Mouse (Mus musculus): ENCODE measurements around the gene Tent5b. TPM values are rescaled to one million over a fixed set of nuclear protein-coding genes. Genes with fewer than 3 reads are reported as not detected.

Tent5b gene
- total and polyA plus RNA-seq, 2 experiments from 2014 or later, result 0.55 to 1.3 TPM

DNA sequence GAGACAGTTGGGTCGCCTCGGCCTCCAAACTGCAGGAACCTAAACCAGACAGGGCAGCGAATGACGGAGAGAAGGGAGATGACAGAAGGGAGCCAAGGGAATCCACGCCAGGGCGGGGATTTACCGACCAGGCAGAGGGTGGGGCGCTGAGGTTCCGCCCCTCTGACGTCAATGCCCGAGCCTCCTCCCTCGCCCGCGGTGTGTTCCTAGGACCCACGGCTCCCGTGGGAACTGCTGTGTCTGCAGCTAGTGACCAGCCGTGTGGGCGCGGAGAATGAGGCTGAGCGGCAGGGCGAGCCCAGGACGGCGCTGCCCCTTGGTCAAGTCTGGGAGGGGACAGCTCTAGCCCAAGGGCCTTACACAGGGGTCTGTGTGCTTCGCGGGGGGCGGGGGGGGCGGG is 11.9 kb upstream of the Tent5b start:
- TF ChIP-seq CTCF (IDR thresholded peaks at IDR 0.05; ENCODE audit: low read depth), result no peak
- Histone ChIP-seq H3K27ac (no peak overlapping the region), H3K4me1 (ENCODE audit: insufficient read depth, low read length) (no peaks in the 10 kb centered on the region), H3K27me3 (ENCODE audit: insufficient read depth, low read length) (0 out of 2 replicates have a peak, but pooled peaks cover 4% of the 10 kb centered on the region), H3K4me2 (ENCODE audit: low read depth, low read length) (peak overlapping the region; percentile 85), H3K9me3 (ENCODE audit: low read length) (peaks cover 3% of the 10 kb centered on the region; the same call in 1 of the 2 replicates), H3K4me3 (ENCODE audit: low read length) (peak overlapping the region; percentile 43), H3K9ac (replicated peaks; ENCODE audit: low read length) (peak overlapping the region; percentile 45), H3K36me3 (ENCODE audit: insufficient read depth, low read length) (no peaks in the 10 kb centered on the region)
- ATAC-seq, result peak; percentile 74; the same call in 1 of the 2 replicates
- 3% methylated on average over 25 of the region's 27 CpGs for WGBS
- peak; percentile 73 for DNase-seq (ENCODE audit: low spot score)

DNA sequence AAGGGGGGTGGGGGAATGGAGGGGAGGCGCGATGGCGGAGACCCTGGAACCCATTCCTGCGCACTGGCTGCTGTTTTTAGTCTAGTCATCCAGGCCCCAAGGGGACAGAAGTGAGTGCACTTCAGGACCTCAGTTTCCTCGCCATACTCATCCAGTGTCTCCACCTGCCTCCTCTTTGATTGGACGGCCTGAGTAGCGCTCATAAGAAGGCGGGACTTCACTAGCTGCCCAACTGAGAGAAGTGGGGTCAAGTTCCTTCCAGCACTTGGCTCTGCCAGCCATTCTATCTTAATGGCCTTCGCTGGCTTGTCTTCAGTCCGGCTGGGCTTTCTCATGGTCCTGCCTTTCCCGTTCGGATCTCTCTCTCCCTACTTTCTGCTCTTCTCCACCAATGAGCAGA is 10.8 kb upstream of the Tent5b start:
- Histone ChIP-seq H3K36me3 (ENCODE audit: insufficient read depth, low read length) (no peaks in the 10 kb centered on the region), H3K4me1 (ENCODE audit: insufficient read depth, low read length) (no peaks in the 10 kb centered on the region), H3K4me2 (ENCODE audit: low read depth, low read length) (0 out of 2 replicates have a peak overlapping the region, but pooled peaks have one; percentile 11)

DNA sequence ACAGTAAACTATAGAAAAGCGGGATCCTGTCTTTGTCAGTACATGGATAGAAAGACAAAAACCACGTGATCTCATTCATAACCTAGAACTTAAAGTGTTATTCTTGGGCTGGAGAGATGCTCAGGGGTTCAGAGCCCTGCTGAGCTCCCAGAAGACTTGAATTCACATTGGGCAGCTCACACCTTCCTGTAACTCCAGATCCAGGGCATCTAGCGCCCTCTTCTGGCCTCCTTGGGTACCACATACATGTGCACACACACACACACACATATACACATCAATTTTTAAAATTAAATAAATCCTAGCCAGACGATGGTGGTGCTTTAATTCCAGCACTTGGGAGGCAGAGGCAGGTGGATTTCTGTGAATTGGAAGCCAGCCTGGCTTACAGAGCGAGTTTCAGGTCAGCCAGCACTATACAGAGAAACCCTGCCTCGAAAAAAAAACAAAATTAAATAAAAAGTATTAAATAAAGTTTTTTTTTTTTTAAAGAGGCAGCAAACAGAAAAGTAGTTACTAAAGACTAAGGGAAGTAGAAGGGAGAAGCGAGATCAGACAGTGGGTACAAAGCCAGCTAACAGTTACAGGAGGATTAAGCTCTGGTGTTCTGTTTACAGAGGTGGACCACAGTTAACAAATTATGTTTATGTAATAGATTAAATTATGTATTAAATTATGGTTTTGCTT is 8.7 kb upstream of the Tent5b start:
- no peak for DNase-seq (ENCODE audit: low spot score)
- no peak for ATAC-seq
- no peak overlapping the region for H3K9ac ChIP-seq (replicated peaks; ENCODE audit: low read length)
- 0 out of 2 replicates have a peak, but pooled peaks cover 4% of the 10 kb centered on the region for H3K27me3 ChIP-seq (ENCODE audit: insufficient read depth, low read length)
- no peaks in the 10 kb centered on the region for H3K4me1 ChIP-seq (ENCODE audit: insufficient read depth, low read length)
- H3K9me3 ChIP-seq (ENCODE audit: low read length), result peaks cover 3% of the 10 kb centered on the region; the same call in 1 of the 2 replicates
- H3K4me2 ChIP-seq (ENCODE audit: low read depth, low read length), result no peak overlapping the region
- 81% methylated on average over 7 of the region's 7 CpGs for WGBS
- no peak overlapping the region for H3K27ac ChIP-seq
- TF ChIP-seq CTCF (IDR thresholded peaks at IDR 0.05; ENCODE audit: low read depth), result peak; percentile 15; the same call in 1 of the 2 replicates
- H3K36me3 ChIP-seq (ENCODE audit: insufficient read depth, low read length), result no peaks in the 10 kb centered on the region
- no peak overlapping the region for H3K4me3 ChIP-seq (ENCODE audit: low read length)

More for the DNA sequence above, 10.8 kb upstream of the Tent5b start:
- no peak for ATAC-seq
- WGBS, result 22% methylated on average over 12 of the region's 12 CpGs
- Histone ChIP-seq H3K27ac (no peak overlapping the region), H3K9me3 (ENCODE audit: low read length) (peaks cover 3% of the 10 kb centered on the region; the same call in 1 of the 2 replicates), H3K4me3 (ENCODE audit: low read length) (no peak overlapping the region), H3K27me3 (ENCODE audit: insufficient read depth, low read length) (0 out of 2 replicates have a peak, but pooled peaks cover 4% of the 10 kb centered on the region), H3K9ac (replicated peaks; ENCODE audit: low read length) (no peak overlapping the region)
- DNase-seq (ENCODE audit: low spot score), result no peak
- no peak for TF ChIP-seq CTCF (IDR thresholded peaks at IDR 0.05; ENCODE audit: low read depth)

DNA sequence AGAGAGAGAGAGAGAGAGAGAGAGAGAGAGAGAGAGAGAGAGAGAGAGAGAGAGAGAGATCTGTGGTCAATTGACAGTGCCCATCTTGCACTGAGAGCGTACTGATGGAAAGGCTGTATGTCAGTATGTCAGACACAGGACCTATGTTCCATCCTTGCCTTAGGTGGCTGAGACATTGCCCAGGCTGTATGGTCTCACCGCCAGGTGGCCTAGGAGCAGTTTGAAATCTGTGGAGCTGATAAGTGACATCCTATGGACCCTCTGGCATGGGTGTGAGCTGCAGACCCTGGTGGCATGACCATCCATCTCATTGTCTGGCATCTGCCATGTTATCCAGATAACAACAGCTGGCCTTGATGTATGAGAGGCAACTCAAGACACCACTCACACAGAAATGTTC is 6.1 kb upstream of the Tent5b start:
- DNase-seq (ENCODE audit: low spot score) (no peak), ATAC-seq (no peak)
- peaks cover 3% of the 10 kb centered on the region; the same call in 1 of the 2 replicates for H3K9me3 ChIP-seq (ENCODE audit: low read length)
- H3K9ac ChIP-seq (replicated peaks; ENCODE audit: low read length), result no peak overlapping the region
- peak; percentile 36; the same call in 1 of the 2 replicates for TF ChIP-seq CTCF (IDR thresholded peaks at IDR 0.05; ENCODE audit: low read depth)
- no peak overlapping the region for H3K27ac ChIP-seq
- no peaks in the 10 kb centered on the region for H3K4me1 ChIP-seq (ENCODE audit: insufficient read depth, low read length)
- H3K4me3 ChIP-seq (ENCODE audit: low read length), result no peak overlapping the region
- no peak overlapping the region for H3K4me2 ChIP-seq (ENCODE audit: low read depth, low read length)
- H3K27me3 ChIP-seq (ENCODE audit: insufficient read depth, low read length), result 0 out of 2 replicates have a peak, but pooled peaks cover 3% of the 10 kb centered on the region
- no peaks in the 10 kb centered on the region for H3K36me3 ChIP-seq (ENCODE audit: insufficient read depth, low read length)
- 71% methylated on average over 2 of the region's 2 CpGs for WGBS

DNA sequence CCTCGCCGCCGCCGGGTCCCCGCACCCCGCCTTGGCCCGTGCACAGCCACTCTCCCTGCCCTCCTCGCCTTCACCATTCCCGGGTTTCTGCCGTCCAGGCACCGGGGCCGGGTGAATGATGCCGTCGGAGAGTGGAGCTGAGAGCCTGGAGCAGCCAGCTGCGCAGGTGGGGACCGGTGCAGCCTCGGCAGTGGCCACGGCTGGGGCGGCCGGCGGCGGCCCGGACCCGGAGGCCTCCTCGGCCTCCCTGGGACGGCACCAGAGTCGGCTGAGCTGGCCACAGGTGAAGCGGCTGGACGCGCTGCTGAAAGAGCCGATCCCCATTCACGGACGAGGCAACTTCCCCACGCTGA is 229 bp downstream of the Tent5b start:
- Histone ChIP-seq H3K4me3 (ENCODE audit: low read length) (peak overlapping the region; percentile 28), H3K9ac (replicated peaks; ENCODE audit: low read length) (no peak overlapping the region), H3K36me3 (ENCODE audit: insufficient read depth, low read length) (no peaks in the 10 kb centered on the region), H3K4me2 (ENCODE audit: low read depth, low read length) (peak overlapping the region; percentile 45), H3K4me1 (ENCODE audit: insufficient read depth, low read length) (peaks cover 4% of the 10 kb centered on the region; the same call in 1 of the 2 replicates), H3K9me3 (ENCODE audit: low read length) (no peaks in the 10 kb centered on the region), H3K27me3 (ENCODE audit: insufficient read depth, low read length) (no peaks in the 10 kb centered on the region; the same call in 1 of the 2 replicates), H3K27ac (no peak overlapping the region)
- TF ChIP-seq CTCF (IDR thresholded peaks at IDR 0.05; ENCODE audit: low read depth), result no peak
- no peak for ATAC-seq
- no peak for DNase-seq (ENCODE audit: low spot score)
- WGBS, result 2% methylated on average over 34 of the region's 34 CpGs

DNA sequence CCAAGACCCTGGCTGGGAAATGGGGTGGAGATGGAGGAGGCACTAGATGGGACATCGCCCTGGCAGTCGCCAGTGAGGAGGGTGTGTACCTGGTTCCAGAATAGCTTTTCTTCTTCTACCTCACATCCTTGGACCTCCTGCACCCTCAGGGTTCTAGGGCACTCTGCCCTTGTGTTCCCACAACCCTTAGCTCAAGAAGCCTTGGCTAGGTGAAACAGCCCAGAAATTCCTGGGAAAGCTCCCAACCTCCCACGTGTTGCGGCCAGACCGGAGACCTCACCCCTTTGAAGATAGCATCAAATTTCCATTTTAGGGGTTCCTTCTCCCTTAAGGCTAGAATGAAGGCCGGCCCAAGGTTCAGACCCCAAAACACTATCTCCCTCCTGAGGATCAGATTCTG is 822 bp downstream of the Tent5b start:
- TF ChIP-seq CTCF (IDR thresholded peaks at IDR 0.05; ENCODE audit: low read depth), result no peak
- WGBS, result 43% methylated on average over 6 of the region's 6 CpGs
- DNase-seq (ENCODE audit: low spot score), result no peak
- H3K4me3 ChIP-seq (ENCODE audit: low read length), result no peak overlapping the region
- H3K27ac ChIP-seq, result no peak overlapping the region
- ATAC-seq, result no peak
- H3K27me3 ChIP-seq (ENCODE audit: insufficient read depth, low read length), result no peaks in the 10 kb centered on the region; the same call in 1 of the 2 replicates
- H3K9ac ChIP-seq (replicated peaks; ENCODE audit: low read length), result no peak overlapping the region
- no peaks in the 10 kb centered on the region for H3K36me3 ChIP-seq (ENCODE audit: insufficient read depth, low read length)
- no peaks in the 10 kb centered on the region for H3K9me3 ChIP-seq (ENCODE audit: low read length)
- H3K4me2 ChIP-seq (ENCODE audit: low read depth, low read length), result no peak overlapping the region
- H3K4me1 ChIP-seq (ENCODE audit: insufficient read depth, low read length), result peaks cover 4% of the 10 kb centered on the region; the same call in 1 of the 2 replicates

DNA sequence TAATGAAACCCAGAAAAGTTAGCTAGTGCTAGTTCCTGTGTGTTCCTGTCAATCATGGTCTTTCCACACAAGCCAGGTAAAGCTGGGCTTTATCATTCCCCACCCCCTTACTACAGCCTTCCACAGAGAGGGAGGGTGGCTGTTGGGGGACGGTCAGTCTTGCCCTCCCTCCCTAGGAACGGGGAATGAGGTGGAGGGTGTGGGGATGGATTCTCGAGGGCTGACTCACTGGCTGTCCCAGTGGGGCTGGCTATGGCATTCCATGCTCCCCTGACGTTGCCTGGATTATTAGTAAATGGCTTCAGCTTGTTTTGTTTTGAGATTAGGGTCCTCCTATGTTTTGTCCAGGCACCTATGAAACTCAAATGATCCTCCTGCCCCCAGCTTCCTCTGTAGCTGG is 1.6 kb downstream of the Tent5b start:
- Histone ChIP-seq H3K4me1 (ENCODE audit: insufficient read depth, low read length) (peaks cover 4% of the 10 kb centered on the region; the same call in 1 of the 2 replicates), H3K9me3 (ENCODE audit: low read length) (no peaks in the 10 kb centered on the region), H3K4me2 (ENCODE audit: low read depth, low read length) (no peak overlapping the region), H3K4me3 (ENCODE audit: low read length) (no peak overlapping the region), H3K27me3 (ENCODE audit: insufficient read depth, low read length) (no peaks in the 10 kb centered on the region; the same call in 1 of the 2 replicates), H3K9ac (replicated peaks; ENCODE audit: low read length) (no peak overlapping the region), H3K36me3 (ENCODE audit: insufficient read depth, low read length) (no peaks in the 10 kb centered on the region), H3K27ac (no peak overlapping the region)
- WGBS, result 42% methylated on average over 4 of the region's 4 CpGs
- ATAC-seq (no peak), DNase-seq (ENCODE audit: low spot score) (no peak)
- TF ChIP-seq CTCF (IDR thresholded peaks at IDR 0.05; ENCODE audit: low read depth), result no peak

All from hindbrain, postnatal 0 days (tissue).